Mouse (Mus musculus): ENCODE data around the gene Fbxw14.

- TF ChIP-seq CTCF (IDR thresholded peaks at IDR 0.05; ENCODE audit: low read depth) (no peak), EP300 (IDR thresholded peaks at IDR 0.05; ENCODE audit: low read depth) (no peak)
These were observed 24.4 kb downstream of the Fbxw14 start for GRCm38 (mm10) chr9:109263041-109263440.
